Comparison of ENCODE assay signal across 24 mouse cellular contexts in the genomic region with DNA sequence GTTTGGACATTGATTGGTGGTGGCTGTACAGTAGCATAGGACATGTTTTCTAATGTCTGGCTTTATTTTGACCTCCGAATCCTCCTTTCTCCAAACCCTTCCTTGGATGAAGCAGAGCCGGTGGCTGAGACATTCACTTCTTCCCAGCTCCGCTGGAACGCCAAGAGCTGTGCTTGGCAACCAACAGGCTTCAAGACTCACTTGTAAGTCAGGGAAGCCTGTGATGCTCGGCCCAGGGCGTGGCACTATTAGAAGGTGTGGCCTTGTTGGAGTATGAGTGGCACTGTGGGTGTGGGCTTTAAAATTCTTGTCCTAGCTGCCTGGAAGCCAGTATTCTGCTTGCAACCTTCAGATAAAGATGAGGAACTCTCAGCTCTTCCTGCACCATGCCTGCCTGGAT.
DNase-seq lines count a peak whose midpoint lies in the region; ATAC-seq and TF ChIP-seq lines count a peak whose summit lies in the region.
"Had no signal": no experiment of that assay in that cellular context is flagged by ENCODE, and none has a peak within 500 bp of the region (broad histone marks: within the 10 kb centered on the region; RNA-seq: fewer than 3 reads in every experiment).

No protein-coding gene starts in this region.

- H3K9ac ChIP-seq in midbrain, embryonic 11.5 days (ENCODE audit: low read length) = no peak overlapping the region
- H3K9ac ChIP-seq in midbrain, postnatal 0 days (replicated peaks; ENCODE audit: low read length, poor library complexity, severe bottlenecking) = no peak overlapping the region

- peak; percentile 74 for DNase-seq in heart, adult 11 months
- no peak for DNase-seq in heart, adult 18-20 months
- peak; percentile 73 for DNase-seq in midbrain, embryonic 11.5 days (ENCODE audit: low spot score, missing footprints)
- no peak for DNase-seq in midbrain, postnatal 0 days (ENCODE audit: low spot score)
- DNase-seq in R1 (ENCODE audit: low read depth, low spot score) (peak; percentile 12), ZHBTc4 (ENCODE audit: low read depth, low spot score) (peak; percentile 25)
- DNase-seq in right cerebral cortex, postnatal 36 days (ENCODE audit: low spot score in 2 of 2) = no peak
- DNase-seq: adrenal gland, adult 2 months; adrenal gland, adult 8-10 months; adrenal gland, postnatal 10 days; adrenal gland, postnatal 14 days; adrenal gland, postnatal 25 days; adrenal gland, postnatal 36 days; B cell, adult 2 months; cerebellum, adult 11 months; cerebellum, adult 11-12 months; cerebellum, adult 18-20 months; cerebellum, adult 2 months had no signal

- H3K36me3 ChIP-seq in midbrain, embryonic 11.5 days (ENCODE audit: control insufficient read depth, insufficient read depth, low read length) = no peaks in the 10 kb centered on the region
- H3K36me3 ChIP-seq in midbrain, postnatal 0 days (ENCODE audit: insufficient read depth, low read length) = no peaks in the 10 kb centered on the region
- H3K36me3 ChIP-seq: G1E had no signal

- no peak for TF ChIP-seq CTCF in midbrain, postnatal 0 days (IDR thresholded peaks at IDR 0.05)

- no peak overlapping the region for H3K4me2 ChIP-seq in midbrain, embryonic 11.5 days
- no peak overlapping the region for H3K4me2 ChIP-seq in midbrain, postnatal 0 days (ENCODE audit: low read depth, low read length, poor library complexity, severe bottlenecking)

- ATAC-seq in midbrain, embryonic 11.5 days (ENCODE audit: low FRiP score) = no peak
- no peak for ATAC-seq in midbrain, postnatal 0 days (ENCODE audit: low FRiP score)
- no peak for ATAC-seq in granulocyte monocyte progenitor cell, adult 5-6 weeks (replicated peaks; ENCODE audit: poor library complexity, severe bottlenecking)
- ATAC-seq: activated CD4-positive, CD25-positive, alpha-beta regulatory T cell, adult 4 months; CD4-positive, CD25-positive, alpha-beta regulatory T cell, adult 4 months; Patski had no signal

- no peak overlapping the region for H3K4me3 ChIP-seq in midbrain, embryonic 11.5 days (ENCODE audit: low read depth, low read length)
- no peak overlapping the region for H3K4me3 ChIP-seq in midbrain, postnatal 0 days (ENCODE audit: low read depth, low read length)

- no peaks in the 10 kb centered on the region for H3K27me3 ChIP-seq in midbrain, embryonic 11.5 days (ENCODE audit: control insufficient read depth, insufficient read depth, low read length)
- no peaks in the 10 kb centered on the region for H3K27me3 ChIP-seq in midbrain, postnatal 0 days (ENCODE audit: insufficient read depth, low read length)
- H3K27me3 ChIP-seq: CH12.LX had no signal

- H3K4me1 ChIP-seq in midbrain, embryonic 11.5 days (ENCODE audit: control insufficient read depth, insufficient read depth, low read length) = no peaks in the 10 kb centered on the region
- H3K4me1 ChIP-seq in midbrain, postnatal 0 days (ENCODE audit: insufficient read depth, low read length) = no peaks in the 10 kb centered on the region

- no peaks in the 10 kb centered on the region for H3K9me3 ChIP-seq in midbrain, embryonic 11.5 days (ENCODE audit: control insufficient read depth, low read length)
- no peaks in the 10 kb centered on the region for H3K9me3 ChIP-seq in midbrain, postnatal 0 days (ENCODE audit: low read length)
- H3K9me3 ChIP-seq: G1E had no signal

- no peak overlapping the region for H3K27ac ChIP-seq in midbrain, embryonic 11.5 days (ENCODE audit: low read depth, low read length)
- no peak overlapping the region for H3K27ac ChIP-seq in midbrain, postnatal 0 days (ENCODE audit: low read depth, low read length)

- WGBS in midbrain, embryonic 11.5 days = 88% methylated on average over 6 of the region's 6 CpGs
- 87% methylated on average over 6 of the region's 6 CpGs for WGBS in midbrain, postnatal 0 days

Comparison
In these comparisons a context has a peak if more than half of its experiments do, and no peak if none do; other contexts are left out.
1. DNase-seq: peak in heart, adult 11 months (single experiment), midbrain, embryonic 11.5 days (single experiment), R1 (single experiment) and ZHBTc4 (single experiment); none in heart, adult 18-20 months (0 of 2), midbrain, postnatal 0 days (single experiment) and right cerebral cortex, postnatal 36 days (0 of 2).